Mouse (Mus musculus) liver, embryonic 14.5 days (tissue): ENCODE measurements at regions not wholly inside any gene's neighbourhood (a gene's known extent, or its start where the extent isn't known, plus 50 kb on each side); places are given as distances from the start of the nearest gene placed in this dataset.

Experiments used
- ATAC-seq: fragments of 200-750 bp; cut with Nextera tagmentation; 2 replicates; pipeline ENCODE4 v1.8.0; 2017; ENCODE audit warnings: moderate number of reproducible peaks, mild to moderate bottlenecking, moderate library complexity; ENCODE audit not compliant: insufficient read depth
- DNase-seq, 3 experiments: peaks; one replicate each; pipeline ENCODE4 v3.0.0-alpha.2; 2012 to 2013; ENCODE audit warnings: low read depth in 3 of 3, low spot score in 3 of 3
- H3K27ac ChIP-seq: fragments of 300-500 bp; sonication (generic); 2 replicates; pipeline ENCODE4 v1.5.1; 2014; ENCODE audit warnings: moderate library complexity, mild to moderate bottlenecking, control low read depth, inconsistent platforms
- H3K27me3 ChIP-seq: fragments of 300-500 bp; sonication (generic); 2 replicates; pipeline ENCODE4 v1.6.1; 2014; ENCODE audit warnings: mild to moderate bottlenecking, low read length, moderate library complexity; ENCODE audit not compliant: control insufficient read depth, insufficient read depth
- H3K36me3 ChIP-seq: fragments of 300-500 bp; sonication (generic); replicated peaks from 2 replicates; pipeline ENCODE4 v1.6.1; 2014; ENCODE audit warnings: low read depth; ENCODE audit not compliant: control insufficient read depth, insufficient read depth
- H3K4me1 ChIP-seq, 2 experiments: fragments of 200-500 bp in 1 of 2; fragments of 300-500 bp in 1 of 2; sonication (generic) in 1 of 2; replicated peaks; 2 replicates each; pipeline ENCODE4 v1.6.1; 2012 to 2014; ENCODE audit warnings: antibody characterized with exemption in 1 of 2, inconsistent platforms in 1 of 2, low read length in 1 of 2; ENCODE audit not compliant: control insufficient read depth in 2 of 2, insufficient read depth in 2 of 2
- H3K4me2 ChIP-seq: fragments of 300-500 bp; sonication (generic); 2 replicates; pipeline ENCODE4 v1.6.1; 2014; ENCODE audit warnings: low read depth, mild to moderate bottlenecking, control low read depth, moderate library complexity
- H3K4me3 ChIP-seq, 2 experiments: fragments of 200-500 bp in 1 of 2; fragments of 300-500 bp in 1 of 2; sonication (generic) in 1 of 2; 2 replicates each; pipeline ENCODE4 v1.5.1; 2012 to 2014; ENCODE audit warnings: low read depth in 2 of 2, low read length in 2 of 2, mild to moderate bottlenecking in 2 of 2, control low read depth in 1 of 2, inconsistent platforms in 1 of 2, moderate library complexity in 1 of 2; ENCODE audit not compliant: insufficient read depth in 1 of 2
- H3K9ac ChIP-seq: fragments of 300-500 bp; sonication (generic); replicated peaks from 2 replicates; pipeline ENCODE4 v1.6.1; 2014; ENCODE audit warnings: mild to moderate bottlenecking, control low read depth, moderate library complexity
- H3K9me3 ChIP-seq: fragments of 300-500 bp; sonication (generic); 2 replicates; pipeline ENCODE4 v1.6.1; 2016; ENCODE audit warnings: low read length, mixed read lengths; ENCODE audit not compliant: control insufficient read depth
- CTCF ChIP-seq: IDR thresholded peaks from 2 replicates; pipeline ENCODE4 v1.5.1; 2016; ENCODE audit warnings: antibody characterized with exemption, low read depth, control low read depth
- EP300 ChIP-seq: IDR thresholded peaks from 2 replicates; pipeline ENCODE4 v1.6.1; 2016; ENCODE audit warnings: antibody characterized with exemption, low read depth
- WGBS: fragments of 180-500 bp; shearing (Covaris S2); extraction: QIAGEN DNeasy Blood & Tissue Kit; methylation state at CpG from one replicate; pipeline ENCODE4 v1.1.7; 2014; ENCODE audit not compliant: insufficient replicate concordance; 5-methylcytosine and 5-hydroxymethylcytosine counted together

GRCm38 (mm10) chr16:30720791-30721190 lies 121.3 kb downstream of the Fam43a start:
- ATAC-seq: no peak
- TF ChIP-seq CTCF: no peak
- TF ChIP-seq EP300: no peak
- WGBS: 53% methylated on average over 6 of the region's 6 CpGs

GRCm38 (mm10) chr16:30721223-30721622 lies 121.7 kb downstream of the Fam43a start:
- DNase-seq: no peak
- no peak overlapping the region for H3K4me2 ChIP-seq
- H3K9me3 ChIP-seq: no peaks in the 10 kb centered on the region
- no peak overlapping the region for H3K27ac ChIP-seq
- no peaks in the 10 kb centered on the region for H3K27me3 ChIP-seq
- H3K4me3 ChIP-seq: no peak overlapping the region
- H3K36me3 ChIP-seq: no peaks in the 10 kb centered on the region
- no peaks in the 10 kb centered on the region for H3K4me1 ChIP-seq
- no peak overlapping the region for H3K9ac ChIP-seq
- no peak for TF ChIP-seq CTCF
- no peak for TF ChIP-seq EP300
- ATAC-seq: no peak

More at GRCm38 (mm10) chr16:30720791-30721190, 121.3 kb downstream of the Fam43a start:
- Histone ChIP-seq H3K27ac (no peak overlapping the region), H3K36me3 (no peaks in the 10 kb centered on the region), H3K27me3 (no peaks in the 10 kb centered on the region), H3K9me3 (no peaks in the 10 kb centered on the region), H3K4me3 (no peak overlapping the region), H3K9ac (no peak overlapping the region), H3K4me2 (no peak overlapping the region), H3K4me1 (no peaks in the 10 kb centered on the region)
- DNase-seq: no peak

GRCm38 (mm10) chr16:30722372-30722771 lies 122.8 kb downstream of the Fam43a start:
- TF ChIP-seq EP300: no peak
- TF ChIP-seq CTCF: no peak
- DNase-seq (no peak), ATAC-seq (no peak)
- no peak overlapping the region for H3K9ac ChIP-seq
- H3K27me3 ChIP-seq: no peaks in the 10 kb centered on the region
- 42% methylated on average over 3 of the region's 3 CpGs for WGBS
- H3K36me3 ChIP-seq: no peaks in the 10 kb centered on the region
- no peaks in the 10 kb centered on the region for H3K4me1 ChIP-seq
- no peak overlapping the region for H3K27ac ChIP-seq
- H3K4me2 ChIP-seq: no peak overlapping the region
- H3K4me3 ChIP-seq: no peak overlapping the region
- no peaks in the 10 kb centered on the region for H3K9me3 ChIP-seq

- TF ChIP-seq EP300 (no peak), CTCF (no peak)
- WGBS: 78% methylated on average over 1 of the region's 1 CpGs
- Histone ChIP-seq H3K4me1 (no peaks in the 10 kb centered on the region), H3K4me2 (no peak overlapping the region), H3K27me3 (no peaks in the 10 kb centered on the region), H3K9me3 (no peaks in the 10 kb centered on the region), H3K4me3 (no peak overlapping the region), H3K9ac (no peak overlapping the region), H3K27ac (no peak overlapping the region), H3K36me3 (no peaks in the 10 kb centered on the region)
- DNase-seq (no peak), ATAC-seq (no peak)
Measured at GRCm38 (mm10) chr16:30724591-30724990, 125.1 kb downstream of the Fam43a start.

GRCm38 (mm10) chr16:30732770-30733415 lies 133.4 kb downstream of the Fam43a start:
- TF ChIP-seq EP300 (no peak), CTCF (no peak)
- Histone ChIP-seq H3K27ac (no peak overlapping the region), H3K4me1 (peaks cover 0 to 7% of the 10 kb centered on the region in 2 experiments; a peak in 1 of 4 replicates), H3K9ac (no peak overlapping the region), H3K27me3 (no peaks in the 10 kb centered on the region), H3K9me3 (no peaks in the 10 kb centered on the region), H3K4me2 (no peak overlapping the region), H3K4me3 (no peak overlapping the region), H3K36me3 (no peaks in the 10 kb centered on the region)
- WGBS: 31% methylated on average over 9 of the region's 9 CpGs
- ATAC-seq (no peak), DNase-seq (no peak)
